Mouse (Mus musculus) liver, adult 2 months (tissue): ENCODE measurements around the gene Kat2a.

Experiments used
- CTCF ChIP-seq: fragments of 200-500 bp; IDR thresholded peaks from 2 replicates; pipeline ENCODE4 v1.5.1; 2011; ENCODE audit warnings: low read depth, low read length, control low read depth
- POLR2A ChIP-seq: fragments of 200-500 bp; IDR thresholded peaks from 2 replicates; pipeline ENCODE4 v1.6.1; 2011; ENCODE audit warnings: low read length, control low read depth; ENCODE audit not compliant: insufficient read depth; ENCODE audit errors: extremely low read depth

DNA sequence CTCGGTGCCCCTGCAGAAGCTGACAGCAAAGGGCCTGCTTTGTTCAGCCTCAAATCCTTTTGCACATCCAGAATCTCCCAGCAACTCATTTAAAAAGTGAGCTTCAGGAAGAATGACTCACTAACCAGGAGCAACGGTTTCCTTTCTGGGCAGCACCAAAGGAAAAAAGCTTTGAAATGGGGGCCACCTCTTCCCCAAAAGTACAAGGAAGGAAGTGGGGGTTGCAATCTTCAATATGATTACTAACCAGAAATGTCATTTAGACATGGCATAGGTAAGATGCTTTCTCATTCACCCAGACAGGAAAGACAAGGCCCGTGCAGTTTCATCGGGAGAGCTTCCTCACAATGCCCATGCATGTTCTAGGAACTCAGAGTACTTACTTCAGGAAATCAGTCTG, 9.0 kb upstream of the Kat2a start:
- no peak for TF ChIP-seq CTCF
- TF ChIP-seq POLR2A, result no peak
